Mouse (Mus musculus): ENCODE measurements around the gene Gm8108. TPM values are rescaled to one million over a fixed set of nuclear protein-coding genes. Genes with fewer than 3 reads are reported as not detected.
"Not testable (repeated sequence)": the region's sequence is repeated elsewhere in the genome, so short reads cannot be mapped to it uniquely, and the experiment has no call there.

Gm8108 gene
- 0.30 and 0.53 TPM in 2 replicates for polyA plus RNA-seq (2015; fragmentation: Nextera tagmentation; extraction: Ambion mirVana)

GRCm38 (mm10) chr14:4110426-4110825 is at the start of gene Gm8108:
Gm8108 (plus strand) TSS chr14:4110526.
- peak; percentile 1 for DNase-seq (ENCODE audit: low spot score)

GRCm38 (mm10) chr14:4083820-4084219 is 26.5 kb upstream of the Gm8108 start, which contains the start of gene Gm3115:
Gm3115 (plus strand) TSS chr14:4084120.
- not testable (repeated sequence) for DNase-seq (ENCODE audit: low spot score)

GRCm38 (mm10) chr14:4141646-4142045 is 31.3 kb downstream of the Gm8108 start:
- DNase-seq (ENCODE audit: low spot score), result not testable (repeated sequence)

- DNase-seq (ENCODE audit: low spot score), result not testable (repeated sequence)
Measured at GRCm38 (mm10) chr14:4164730-4165129, 54.4 kb downstream of the Gm8108 start, which contains the start of gene Gm3127. Gm3127 (plus strand) TSS chr14:4165030.

- not testable (repeated sequence) for DNase-seq (ENCODE audit: low spot score)
Measured at GRCm38 (mm10) chr14:4182030-4182429, 71.7 kb downstream of the Gm8108 start.

Other genes with a start within 250 kb of the Gm8108 start
- gene Gm2916, start 226.4 kb upstream of the Gm8108 start, polyA plus RNA-seq (2015; fragmentation: Nextera tagmentation; extraction: Ambion mirVana), result 0.09 TPM in 1 of 2 replicates, not detected in the other
- not detected in 2 replicates for gene Gm3029, start 178.8 kb upstream of the Gm8108 start, polyA plus RNA-seq (2015; fragmentation: Nextera tagmentation; extraction: Ambion mirVana)
- gene Gm3095, start 147.0 kb upstream of the Gm8108 start, polyA plus RNA-seq (2015; fragmentation: Nextera tagmentation; extraction: Ambion mirVana), result not detected in 2 replicates
- gene Gm3099, start 112.1 kb upstream of the Gm8108 start, polyA plus RNA-seq (2015; fragmentation: Nextera tagmentation; extraction: Ambion mirVana), result not detected in 2 replicates
- gene Gm5796, start 86.6 kb upstream of the Gm8108 start, polyA plus RNA-seq (2015; fragmentation: Nextera tagmentation; extraction: Ambion mirVana), result 0.10 TPM in 1 of 2 replicates, not detected in the other
- gene Gm3115, start 26.4 kb upstream of the Gm8108 start, polyA plus RNA-seq (2015; fragmentation: Nextera tagmentation; extraction: Ambion mirVana), result 0.14 TPM in 1 of 2 replicates, not detected in the other
- gene Gm3127, start 54.5 kb downstream of the Gm8108 start, polyA plus RNA-seq (2015; fragmentation: Nextera tagmentation; extraction: Ambion mirVana), result not detected in 2 replicates
- 0.22 TPM in 1 of 2 replicates, not detected in the other for gene Gm2974, start 72.0 kb downstream of the Gm8108 start, polyA plus RNA-seq (2015; fragmentation: Nextera tagmentation; extraction: Ambion mirVana)
- not detected in 2 replicates for gene Gm3138, start 139.1 kb downstream of the Gm8108 start, polyA plus RNA-seq (2015; fragmentation: Nextera tagmentation; extraction: Ambion mirVana)
- gene Gm3149, start 206.8 kb downstream of the Gm8108 start, polyA plus RNA-seq (2015; fragmentation: Nextera tagmentation; extraction: Ambion mirVana), result 0.34 TPM in 1 of 2 replicates, not detected in the other
- gene 2610042L04Rik, start 224.2 kb downstream of the Gm8108 start, polyA plus RNA-seq (2015; fragmentation: Nextera tagmentation; extraction: Ambion mirVana), result not detected in 2 replicates